Mouse (Mus musculus): ENCODE measurements around the gene Fam81a.

GRCm38 (mm10) chr9:70138511-70138910 lies 3.8 kb downstream of the Fam81a start:
- TF ChIP-seq CTCF (IDR thresholded peaks at IDR 0.05; ENCODE audit: low read depth), result no peak
- TF ChIP-seq EP300 (IDR thresholded peaks at IDR 0.05; ENCODE audit: low read depth), result no peak

All from heart, postnatal 0 days (tissue).